Mouse (Mus musculus): ENCODE results near the gene Ushbp1. TPM values are rescaled to one million over a fixed set of nuclear protein-coding genes. Genes with fewer than 3 reads are reported as not detected.
"Not testable (repeated sequence)": the region's sequence is repeated elsewhere in the genome, so short reads cannot be mapped to it uniquely, and the experiment has no call there.

Gene Ushbp1
- total RNA-seq, 2 experiments from 2014 or later = not detected

GRCm38 (mm10) chr8:71372427-71372826, 23.2 kb downstream of the Ushbp1 start:
- ATAC-seq (replicated peaks; ENCODE audit: low FRiP score, poor library complexity, severe bottlenecking) = no peak

GRCm38 (mm10) chr8:71371236-71371848, 24.3 kb downstream of the Ushbp1 start, which contains the start of gene Ocel1:
Gene Ocel1, plus strand, starts transcription at chr8:71371298.
- ATAC-seq (replicated peaks; ENCODE audit: low FRiP score, poor library complexity, severe bottlenecking) = peak; percentile 84

GRCm38 (mm10) chr8:71370711-71371235, 24.8 kb downstream of the Ushbp1 start:
- ATAC-seq (replicated peaks; ENCODE audit: low FRiP score, poor library complexity, severe bottlenecking) = no peak

GRCm38 (mm10) chr8:71369040-71369718, 26.4 kb downstream of the Ushbp1 start:
- ATAC-seq (replicated peaks; ENCODE audit: low FRiP score, poor library complexity, severe bottlenecking) = no peak

- no peak for ATAC-seq (replicated peaks; ENCODE audit: low FRiP score, poor library complexity, severe bottlenecking)
Measured at GRCm38 (mm10) chr8:71368366-71368765, 27.2 kb downstream of the Ushbp1 start.

GRCm38 (mm10) chr8:71367529-71368176, 27.9 kb downstream of the Ushbp1 start:
- no peak for ATAC-seq (replicated peaks; ENCODE audit: low FRiP score, poor library complexity, severe bottlenecking)

- ATAC-seq (replicated peaks; ENCODE audit: low FRiP score, poor library complexity, severe bottlenecking) = peak; percentile 82
Measured at GRCm38 (mm10) chr8:71366771-71367528, 28.7 kb downstream of the Ushbp1 start, which contains the start of gene Use1. Gene Use1, plus strand, starts transcription at chr8:71366848.

- no peak for ATAC-seq (replicated peaks; ENCODE audit: low FRiP score, poor library complexity, severe bottlenecking)
Measured at GRCm38 (mm10) chr8:71358026-71358425, 37.6 kb downstream of the Ushbp1 start.

- ATAC-seq (replicated peaks; ENCODE audit: low FRiP score, poor library complexity, severe bottlenecking) = no peak
Measured at GRCm38 (mm10) chr8:71351520-71351919, 44.1 kb downstream of the Ushbp1 start.

GRCm38 (mm10) chr8:71351117-71351516, 44.5 kb downstream of the Ushbp1 start:
- ATAC-seq (replicated peaks; ENCODE audit: low FRiP score, poor library complexity, severe bottlenecking) = no peak

- no peak for ATAC-seq (replicated peaks; ENCODE audit: low FRiP score, poor library complexity, severe bottlenecking)
Measured at GRCm38 (mm10) chr8:71346581-71346980, 49.0 kb downstream of the Ushbp1 start.

GRCm38 (mm10) chr8:71340625-71341024, 55.0 kb downstream of the Ushbp1 start:
- ATAC-seq (replicated peaks; ENCODE audit: low FRiP score, poor library complexity, severe bottlenecking) = no peak

- ATAC-seq (replicated peaks; ENCODE audit: low FRiP score, poor library complexity, severe bottlenecking) = not testable (repeated sequence)
Measured at GRCm38 (mm10) chr8:71337834-71338233, 57.8 kb downstream of the Ushbp1 start.

Other genes with a start within 250 kb of the Ushbp1 start
- 8.1 and 13.6 TPM in 2 replicates for gene Myo9b, start 123.1 kb downstream of the Ushbp1 start, total RNA-seq (2015; ENCODE audit: low replicate concordance)
- gene Myo9b, start 123.1 kb downstream of the Ushbp1 start, total RNA-seq (2017; ENCODE audit: low replicate concordance) = 14.5 and 22.6 TPM in 2 replicates
- gene Haus8, start 122.9 kb downstream of the Ushbp1 start, total RNA-seq (2015; ENCODE audit: low replicate concordance) = 10.8 and 12.7 TPM in 2 replicates
- gene Haus8, start 122.9 kb downstream of the Ushbp1 start, total RNA-seq (2017; ENCODE audit: low replicate concordance) = 20.8 and 32.6 TPM in 2 replicates
- 35.2 and 37.4 TPM in 2 replicates for gene Use1, start 29.0 kb downstream of the Ushbp1 start, total RNA-seq (2015; ENCODE audit: low replicate concordance)
- gene Use1, start 29.0 kb downstream of the Ushbp1 start, total RNA-seq (2017; ENCODE audit: low replicate concordance) = 34.8 and 38.3 TPM in 2 replicates
- gene Ocel1, start 24.5 kb downstream of the Ushbp1 start, total RNA-seq (2015; ENCODE audit: low replicate concordance) = 2.1 and 4.0 TPM in 2 replicates
- gene Ocel1, start 24.5 kb downstream of the Ushbp1 start, total RNA-seq (2017; ENCODE audit: low replicate concordance) = 2.6 and 3.2 TPM in 2 replicates
- gene Nr2f6, start 13.8 kb downstream of the Ushbp1 start, total RNA-seq (2015; ENCODE audit: low replicate concordance) = 1.7 and 6.9 TPM in 2 replicates
- 0.42 and 0.94 TPM in 2 replicates for gene Nr2f6, start 13.8 kb downstream of the Ushbp1 start, total RNA-seq (2017; ENCODE audit: low replicate concordance)
- 31.9 and 60.8 TPM in 2 replicates for gene Babam1, start 1.1 kb upstream of the Ushbp1 start, total RNA-seq (2015; ENCODE audit: low replicate concordance)
- gene Babam1, start 1.1 kb upstream of the Ushbp1 start, total RNA-seq (2017; ENCODE audit: low replicate concordance) = 29.0 and 35.2 TPM in 2 replicates
- 8.2 and 10.8 TPM in 2 replicates for gene Ankle1, start 10.2 kb upstream of the Ushbp1 start, total RNA-seq (2015; ENCODE audit: low replicate concordance)
- 35.5 and 44.7 TPM in 2 replicates for gene Ankle1, start 10.2 kb upstream of the Ushbp1 start, total RNA-seq (2017; ENCODE audit: low replicate concordance)
- 0.58 and 0.63 TPM in 2 replicates for gene Abhd8, start 67.9 kb upstream of the Ushbp1 start, total RNA-seq (2015; ENCODE audit: low replicate concordance)
- 2.2 and 3.5 TPM in 2 replicates for gene Abhd8, start 67.9 kb upstream of the Ushbp1 start, total RNA-seq (2017; ENCODE audit: low replicate concordance)
- gene Mrpl34, start 69.2 kb upstream of the Ushbp1 start, total RNA-seq (2015; ENCODE audit: low replicate concordance) = 1.9 and 20.9 TPM in 2 replicates
- gene Mrpl34, start 69.2 kb upstream of the Ushbp1 start, total RNA-seq (2017; ENCODE audit: low replicate concordance) = 6.0 and 12.1 TPM in 2 replicates
- 7.7 and 15.0 TPM in 2 replicates for gene Dda1, start 73.4 kb upstream of the Ushbp1 start, total RNA-seq (2015; ENCODE audit: low replicate concordance)
- 5.7 and 7.9 TPM in 2 replicates for gene Dda1, start 73.4 kb upstream of the Ushbp1 start, total RNA-seq (2017; ENCODE audit: low replicate concordance)
- gene Ano8, start 90.2 kb upstream of the Ushbp1 start, total RNA-seq (2015; ENCODE audit: low replicate concordance) = 0.21 TPM in 1 of 2 replicates, not detected in the other
- 0.14 TPM in 1 of 2 replicates, not detected in the other for gene Ano8, start 90.2 kb upstream of the Ushbp1 start, total RNA-seq (2017; ENCODE audit: low replicate concordance)
- gene Gtpbp3, start 92.3 kb upstream of the Ushbp1 start, total RNA-seq (2015; ENCODE audit: low replicate concordance) = 0.58 and 3.1 TPM in 2 replicates
- gene Gtpbp3, start 92.3 kb upstream of the Ushbp1 start, total RNA-seq (2017; ENCODE audit: low replicate concordance) = 1.7 and 3.9 TPM in 2 replicates
- 0.84 TPM in 1 of 2 replicates, not detected in the other for gene Plvap, start 116.0 kb upstream of the Ushbp1 start, total RNA-seq (2015; ENCODE audit: low replicate concordance)
- 0.26 TPM in 1 of 2 replicates, not detected in the other for gene Plvap, start 116.0 kb upstream of the Ushbp1 start, total RNA-seq (2017; ENCODE audit: low replicate concordance)
- gene Ccdc194, start 129.9 kb upstream of the Ushbp1 start, total RNA-seq (2015; ENCODE audit: low replicate concordance) = not detected in 2 replicates
- gene Ccdc194, start 129.9 kb upstream of the Ushbp1 start, total RNA-seq (2017; ENCODE audit: low replicate concordance) = not detected in 2 replicates
- 5.6 and 7.7 TPM in 2 replicates for gene Bst2, start 141.7 kb upstream of the Ushbp1 start, total RNA-seq (2015; ENCODE audit: low replicate concordance)
- 8.2 and 10.1 TPM in 2 replicates for gene Bst2, start 141.7 kb upstream of the Ushbp1 start, total RNA-seq (2017; ENCODE audit: low replicate concordance)
- gene Mvb12a, start 147.1 kb upstream of the Ushbp1 start, total RNA-seq (2015; ENCODE audit: low replicate concordance) = 11.3 and 18.6 TPM in 2 replicates
- gene Mvb12a, start 147.1 kb upstream of the Ushbp1 start, total RNA-seq (2017; ENCODE audit: low replicate concordance) = 5.0 and 9.1 TPM in 2 replicates
- not detected in 2 replicates for gene Tmem221, start 163.1 kb upstream of the Ushbp1 start, total RNA-seq (2015; ENCODE audit: low replicate concordance)
- gene Tmem221, start 163.1 kb upstream of the Ushbp1 start, total RNA-seq (2017; ENCODE audit: low replicate concordance) = not detected in 2 replicates
- not detected in 2 replicates for gene Nxnl1, start 170.8 kb upstream of the Ushbp1 start, total RNA-seq (2015; ENCODE audit: low replicate concordance)
- not detected in 2 replicates for gene Nxnl1, start 170.8 kb upstream of the Ushbp1 start, total RNA-seq (2017; ENCODE audit: low replicate concordance)
- 0.42 and 1.2 TPM in 2 replicates for gene Slc27a1, start 173.1 kb upstream of the Ushbp1 start, total RNA-seq (2015; ENCODE audit: low replicate concordance)
- 0.51 TPM in 1 of 2 replicates, not detected in the other for gene Slc27a1, start 173.1 kb upstream of the Ushbp1 start, total RNA-seq (2017; ENCODE audit: low replicate concordance)
- gene Pgls, start 196.4 kb upstream of the Ushbp1 start, total RNA-seq (2015; ENCODE audit: low replicate concordance) = 24.0 and 27.4 TPM in 2 replicates
- gene Pgls, start 196.4 kb upstream of the Ushbp1 start, total RNA-seq (2017; ENCODE audit: low replicate concordance) = 13.5 and 23.2 TPM in 2 replicates
- not detected in 2 replicates for gene Fam129c, start 201.8 kb upstream of the Ushbp1 start, total RNA-seq (2015; ENCODE audit: low replicate concordance)
- gene Fam129c, start 201.8 kb upstream of the Ushbp1 start, total RNA-seq (2017; ENCODE audit: low replicate concordance) = not detected in 2 replicates
- 9.8 and 19.9 TPM in 2 replicates for gene Colgalt1, start 215.2 kb upstream of the Ushbp1 start, total RNA-seq (2015; ENCODE audit: low replicate concordance)
- gene Colgalt1, start 215.2 kb upstream of the Ushbp1 start, total RNA-seq (2017; ENCODE audit: low replicate concordance) = 9.6 and 10.8 TPM in 2 replicates

Measured in erythroblast, adult 5-6 weeks (primary cell).